Mouse (Mus musculus) midbrain, embryonic 13.5 days (tissue): Measurements from ENCODE around the gene Pradc1. TPM values are rescaled to one million over a fixed set of nuclear protein-coding genes. Genes with fewer than 3 reads are reported as not detected.
A peak's percentile ranks its signal among the peaks of the same experiment; 100 is the strongest.

Experiments used
- ATAC-seq: fragments of 200-750 bp; cut with Nextera tagmentation; 2 replicates; pipeline ENCODE4 v1.8.0; 2017; ENCODE audit warnings: mild to moderate bottlenecking, moderate TSS enrichment, moderate library complexity
- H3K27ac ChIP-seq: fragments of 300-500 bp; sonication (generic); 2 replicates; pipeline ENCODE4 v1.5.1; 2015; ENCODE audit warnings: inconsistent platforms, mild to moderate bottlenecking, moderate library complexity
- H3K27me3 ChIP-seq: fragments of 300-500 bp; sonication (generic); 2 replicates; pipeline ENCODE4 v1.6.1; 2015; ENCODE audit warnings: mild to moderate bottlenecking, inconsistent platforms
- H3K36me3 ChIP-seq: fragments of 300-500 bp; sonication (generic); 2 replicates; pipeline ENCODE4 v1.6.1; 2015; ENCODE audit warnings: mild to moderate bottlenecking, inconsistent platforms
- H3K4me1 ChIP-seq: fragments of 300-500 bp; sonication (generic); replicated peaks from 2 replicates; pipeline ENCODE4 v1.6.1; 2015; ENCODE audit warnings: inconsistent platforms
- H3K4me2 ChIP-seq: fragments of 300-500 bp; sonication (generic); replicated peaks from 2 replicates; pipeline ENCODE4 v1.6.1; 2015; ENCODE audit warnings: moderate library complexity, mild to moderate bottlenecking, inconsistent platforms
- H3K4me3 ChIP-seq: fragments of 300-500 bp; sonication (generic); replicated peaks from 2 replicates; pipeline ENCODE4 v1.5.1; 2015; ENCODE audit warnings: mild to moderate bottlenecking, inconsistent platforms
- H3K9ac ChIP-seq: fragments of 300-500 bp; sonication (generic); replicated peaks from 2 replicates; pipeline ENCODE4 v1.6.1; 2015; ENCODE audit warnings: mild to moderate bottlenecking, inconsistent platforms
- H3K9me3 ChIP-seq: fragments of 300-500 bp; sonication (generic); 2 replicates; pipeline ENCODE4 v1.6.1; 2016; ENCODE audit warnings: mild to moderate bottlenecking, inconsistent platforms
- WGBS: fragments of 180-500 bp; shearing (Covaris S2); methylation state at CpG from one replicate; pipeline ENCODE4 v1.1.7; 2015; 5-methylcytosine and 5-hydroxymethylcytosine counted together
- polyA plus RNA-seq: library from polyadenylated mRNA; unstranded; fragments of >200 nt; fragmentation: Nextera tagmentation; extraction: Ambion mirVana; gene quantifications from 2 replicates; pipeline ENCODE4 v1.2.1, GENCODE M21; 2015

Gene Pradc1
- polyA plus RNA-seq = 21.6 and 24.3 TPM in 2 replicates

DNA sequence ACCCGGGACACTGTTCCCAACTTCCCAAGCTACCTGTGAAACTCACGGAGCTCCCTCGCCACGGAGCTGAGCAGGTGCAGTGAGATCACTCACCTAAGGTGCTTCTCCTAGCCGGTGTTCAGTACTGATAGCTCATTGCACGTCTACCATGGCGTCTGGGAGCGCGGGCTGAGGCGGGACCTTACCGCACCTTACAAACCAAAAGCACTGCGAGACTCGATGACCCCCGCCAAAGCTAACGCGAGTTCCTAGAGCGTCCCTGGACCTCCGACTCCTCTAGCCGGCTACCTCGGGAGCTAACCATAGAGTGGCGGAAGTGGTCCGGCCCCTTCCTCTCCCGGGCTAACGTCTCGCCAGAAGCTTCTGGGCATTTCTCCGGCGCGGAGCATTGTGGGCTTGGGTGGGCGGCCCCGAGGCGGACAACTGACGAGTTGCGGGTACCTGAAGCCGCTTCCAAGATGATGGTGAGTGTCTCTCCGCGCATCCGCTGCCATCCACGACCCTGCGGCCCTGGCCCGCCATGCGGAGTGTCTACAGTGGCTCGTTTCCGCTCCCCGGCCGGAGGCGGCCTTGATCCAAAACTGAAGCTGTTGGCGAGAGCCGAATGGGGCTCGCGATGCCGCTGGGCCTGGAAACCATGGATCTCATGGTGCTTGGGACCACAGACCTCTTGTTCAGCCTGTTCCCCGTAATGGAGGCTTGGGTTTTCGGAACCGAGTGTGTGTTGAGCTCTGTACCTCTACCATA is at the start of gene Pradc1:
Gene Pradc1 (minus strand): TSS at position 307 of the 747 bp plus-strand sequence.
- ATAC-seq = peak; percentile 93
- peak within 1 kb of the TSS; percentile 95 for H3K27ac ChIP-seq

DNA sequence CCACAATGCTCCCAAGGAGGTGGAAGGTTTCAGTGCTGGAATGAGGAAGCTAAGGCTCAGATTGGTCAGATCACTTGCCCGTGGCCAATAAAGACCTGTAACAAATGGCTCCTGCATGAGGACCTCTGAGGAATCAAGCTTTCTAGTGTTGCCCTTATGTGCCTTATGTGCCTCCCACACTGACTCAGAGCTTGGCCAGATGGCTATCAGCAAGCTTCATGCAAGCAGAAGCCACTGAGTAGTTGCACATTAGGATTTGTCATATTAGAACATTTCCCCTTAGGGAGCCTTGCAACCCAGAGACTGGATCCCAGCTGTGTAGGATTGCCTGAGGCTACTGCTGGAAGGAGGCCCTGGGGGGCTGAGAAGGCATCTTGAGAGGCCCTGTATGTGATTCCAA is 48.6 kb upstream of the Pradc1 start:
- H3K27ac ChIP-seq = no peak overlapping the region
- WGBS = 95% methylated on average over 1 of the region's 1 CpGs
- no peak overlapping the region for H3K4me2 ChIP-seq
- no peaks in the 10 kb centered on the region for H3K36me3 ChIP-seq
- no peaks in the 10 kb centered on the region for H3K9me3 ChIP-seq
- H3K4me3 ChIP-seq = no peak overlapping the region
- peaks cover 6% of the 10 kb centered on the region; the same call in 1 of the 2 replicates for H3K27me3 ChIP-seq
- peaks cover 26% of the 10 kb centered on the region for H3K4me1 ChIP-seq
- no peak overlapping the region for H3K9ac ChIP-seq
- ATAC-seq = no peak

More for the DNA sequence above, at the start of gene Pradc1:
- peak within 1 kb of the TSS; percentile 88 for H3K4me2 ChIP-seq
- H3K4me1 ChIP-seq = peaks cover 48% of the 10 kb centered on the region
- H3K9ac ChIP-seq = peak within 1 kb of the TSS; percentile 92
- H3K27me3 ChIP-seq = no peaks in the 10 kb centered on the region
- no peaks in the 10 kb centered on the region for H3K9me3 ChIP-seq
- H3K4me3 ChIP-seq = peak within 1 kb of the TSS; percentile 71
- under 1% methylated on average over 54 of the region's 54 CpGs for WGBS
- H3K36me3 ChIP-seq = peaks cover 7% of the 10 kb centered on the region

DNA sequence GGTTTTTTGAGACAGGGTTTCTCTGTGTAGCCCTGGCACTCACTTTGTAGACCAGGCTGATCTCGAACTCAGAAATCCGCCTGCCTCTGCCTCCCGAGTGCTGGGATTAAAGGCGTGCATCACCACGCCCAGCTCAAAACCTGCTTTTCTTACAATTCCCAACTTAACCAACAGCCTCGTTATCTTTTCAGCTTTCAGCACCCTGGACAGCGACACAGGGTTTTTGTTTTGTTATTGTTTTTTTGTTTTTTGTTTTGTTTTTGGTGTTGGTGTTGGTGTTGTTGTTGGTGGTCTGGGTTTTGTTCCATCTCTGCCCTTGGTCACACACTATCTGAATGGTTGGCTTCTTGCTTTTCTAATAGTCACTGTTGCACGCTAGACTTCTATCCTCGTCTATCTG is 46.4 kb upstream of the Pradc1 start:
- Histone ChIP-seq H3K4me1 (peaks cover 16% of the 10 kb centered on the region), H3K27ac (no peak overlapping the region), H3K27me3 (no peaks in the 10 kb centered on the region), H3K4me3 (no peak overlapping the region), H3K4me2 (no peak overlapping the region), H3K9me3 (no peaks in the 10 kb centered on the region), H3K9ac (no peak overlapping the region), H3K36me3 (no peaks in the 10 kb centered on the region)
- no peak for ATAC-seq
- WGBS = 67% methylated on average over 9 of the region's 9 CpGs

DNA sequence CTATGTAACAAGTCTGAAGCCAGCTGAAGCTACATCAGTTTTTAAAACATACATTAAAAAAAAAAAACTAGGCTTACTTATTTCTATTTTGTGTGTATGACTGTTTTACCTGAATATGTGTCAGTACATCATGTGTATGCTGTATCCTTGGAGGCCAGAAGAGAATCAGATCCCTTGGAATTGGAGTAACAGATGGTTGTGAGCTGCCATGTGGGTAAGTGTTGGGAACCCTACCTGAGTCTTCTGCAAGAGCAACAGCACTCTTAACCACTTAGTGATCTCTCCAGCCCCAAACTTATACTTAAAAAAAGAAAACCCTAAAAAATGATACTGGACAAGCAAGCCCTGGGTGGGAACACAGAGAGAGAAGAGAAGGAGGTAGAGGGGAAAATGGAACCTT is 45.2 kb upstream of the Pradc1 start:
- H3K4me3 ChIP-seq = no peak overlapping the region
- no peak for ATAC-seq
- H3K9ac ChIP-seq = no peak overlapping the region
- peaks cover 9% of the 10 kb centered on the region for H3K4me1 ChIP-seq
- no peaks in the 10 kb centered on the region for H3K27me3 ChIP-seq
- H3K9me3 ChIP-seq = no peaks in the 10 kb centered on the region
- H3K36me3 ChIP-seq = no peaks in the 10 kb centered on the region
- no peak overlapping the region for H3K4me2 ChIP-seq
- H3K27ac ChIP-seq = no peak overlapping the region

DNA sequence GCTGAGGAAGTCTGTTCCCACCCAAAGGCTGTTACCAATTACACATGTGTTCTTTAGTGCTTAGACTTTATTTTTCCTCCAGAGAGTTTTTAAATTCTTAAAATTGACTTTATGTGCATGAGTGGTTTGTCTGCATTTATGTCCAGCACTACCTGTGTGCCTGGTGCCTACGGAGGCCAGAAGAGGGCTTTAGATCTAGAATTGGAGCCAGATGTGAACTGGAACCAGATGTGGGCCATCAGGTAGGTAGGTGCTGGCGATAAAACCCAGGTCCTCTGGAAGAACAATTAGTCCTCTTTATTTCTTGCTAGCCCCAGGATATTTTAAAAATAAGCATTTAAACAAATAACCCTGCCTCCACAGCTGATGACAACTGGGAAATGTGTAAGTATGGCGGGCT is 39.8 kb upstream of the Pradc1 start:
- H3K9ac ChIP-seq = no peak overlapping the region
- no peaks in the 10 kb centered on the region for H3K9me3 ChIP-seq
- H3K4me3 ChIP-seq = no peak overlapping the region
- 95% methylated on average over 3 of the region's 3 CpGs for WGBS
- peaks cover 7% of the 10 kb centered on the region for H3K27me3 ChIP-seq
- no peak for ATAC-seq
- H3K36me3 ChIP-seq = no peaks in the 10 kb centered on the region
- H3K4me2 ChIP-seq = no peak overlapping the region
- peaks cover 15% of the 10 kb centered on the region for H3K4me1 ChIP-seq
- H3K27ac ChIP-seq = no peak overlapping the region

DNA sequence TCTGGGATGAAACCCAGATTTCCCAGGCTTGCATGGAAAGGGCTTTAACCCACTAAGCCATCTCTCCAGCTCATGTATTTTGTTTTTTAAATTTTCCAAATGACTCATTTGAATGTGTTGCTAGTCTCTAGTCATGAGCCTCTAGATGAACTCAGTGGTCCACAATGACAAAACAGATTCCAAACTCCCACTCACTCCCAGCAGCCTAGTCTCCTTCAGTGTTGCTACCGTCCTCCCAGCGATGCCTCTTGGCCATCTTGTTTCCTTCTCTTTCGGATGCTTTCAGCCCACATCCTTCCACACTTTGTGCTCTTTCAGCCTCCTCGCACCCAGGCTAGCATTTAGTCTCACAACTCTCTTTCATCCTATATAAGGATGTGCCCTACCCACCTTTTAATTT is 38.5 kb upstream of the Pradc1 start:
- H3K36me3 ChIP-seq = no peaks in the 10 kb centered on the region
- H3K4me2 ChIP-seq = no peak overlapping the region
- no peak overlapping the region for H3K27ac ChIP-seq
- 86% methylated on average over 4 of the region's 4 CpGs for WGBS
- no peak overlapping the region for H3K4me3 ChIP-seq
- H3K9ac ChIP-seq = no peak overlapping the region
- H3K4me1 ChIP-seq = peaks cover 15% of the 10 kb centered on the region
- no peak for ATAC-seq
- H3K9me3 ChIP-seq = no peaks in the 10 kb centered on the region
- H3K27me3 ChIP-seq = peaks cover 20% of the 10 kb centered on the region

DNA sequence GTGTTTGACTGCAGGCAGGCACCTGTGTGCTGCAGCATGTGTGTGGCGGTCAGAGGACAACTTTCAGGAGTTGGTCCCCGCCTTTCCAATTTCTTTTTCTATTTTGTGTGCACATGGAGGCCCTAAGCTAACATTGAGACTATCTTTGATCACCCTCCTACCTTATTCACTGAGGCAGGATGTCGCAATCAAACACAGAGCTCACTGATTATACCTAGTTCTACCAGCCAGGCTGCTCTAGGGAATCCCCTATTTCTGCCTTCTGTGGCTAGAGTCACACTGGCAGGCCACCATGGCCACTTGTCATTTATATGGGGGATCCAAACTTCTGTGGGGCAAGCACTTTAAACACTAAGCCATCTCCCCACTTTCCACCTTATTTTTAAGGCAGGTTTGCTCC is 37.9 kb upstream of the Pradc1 start:
- 83% methylated on average over 3 of the region's 3 CpGs for WGBS
- no peak overlapping the region for H3K4me2 ChIP-seq
- ATAC-seq = no peak
- H3K27me3 ChIP-seq = peaks cover 26% of the 10 kb centered on the region
- H3K9ac ChIP-seq = no peak overlapping the region
- H3K4me1 ChIP-seq = peaks cover 19% of the 10 kb centered on the region
- no peak overlapping the region for H3K27ac ChIP-seq
- H3K4me3 ChIP-seq = no peak overlapping the region
- H3K9me3 ChIP-seq = no peaks in the 10 kb centered on the region
- no peaks in the 10 kb centered on the region for H3K36me3 ChIP-seq

DNA sequence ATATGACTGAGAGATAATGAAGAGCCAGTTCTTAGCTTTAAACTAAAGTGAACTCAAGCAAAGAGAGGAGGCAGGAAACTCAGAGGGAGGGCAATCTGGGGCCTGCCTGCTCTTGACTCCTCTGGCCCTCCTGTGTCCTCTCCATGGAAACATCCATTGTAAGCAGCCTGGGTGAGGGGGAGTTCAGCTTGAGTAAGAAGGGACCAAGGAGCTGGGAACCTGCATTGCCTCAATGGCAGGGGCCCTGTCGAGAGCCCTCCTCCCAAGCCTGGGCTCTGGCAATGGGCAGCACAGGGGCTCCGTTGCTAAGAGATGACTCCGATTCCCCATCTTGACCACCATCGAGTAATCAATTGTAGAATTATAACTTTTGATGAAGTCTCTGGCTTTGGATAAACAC is 36.7 kb upstream of the Pradc1 start:
- WGBS = 23% methylated on average over 4 of the region's 4 CpGs

DNA sequence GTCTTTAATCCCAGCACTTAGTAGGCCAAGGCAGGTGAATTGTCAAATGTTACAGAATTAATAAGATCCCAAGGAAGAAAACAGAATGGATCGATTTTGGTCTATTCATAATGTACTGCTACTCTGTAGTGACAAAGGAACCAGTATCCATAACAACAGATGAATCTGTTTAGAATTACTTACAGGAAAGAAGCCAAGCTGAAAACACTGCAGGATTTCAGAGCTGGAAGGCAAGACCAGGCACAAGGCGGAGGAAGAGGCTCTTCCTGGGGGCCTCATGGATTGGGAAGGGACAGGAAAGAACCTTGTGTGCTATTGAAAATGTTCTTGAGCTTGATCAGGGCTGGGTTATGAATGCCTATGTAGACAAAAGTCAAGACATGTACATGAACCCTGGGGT is 34.0 kb upstream of the Pradc1 start:
- Histone ChIP-seq H3K4me2 (no peak overlapping the region), H3K27ac (no peak overlapping the region), H3K4me3 (no peak overlapping the region), H3K27me3 (peaks cover 49% of the 10 kb centered on the region), H3K9me3 (no peaks in the 10 kb centered on the region), H3K36me3 (no peaks in the 10 kb centered on the region), H3K9ac (no peak overlapping the region), H3K4me1 (peaks cover 28% of the 10 kb centered on the region)
- 72% methylated on average over 2 of the region's 2 CpGs for WGBS
- ATAC-seq = no peak

More for the DNA sequence above, 36.7 kb upstream of the Pradc1 start:
- H3K27me3 ChIP-seq = peaks cover 38% of the 10 kb centered on the region
- H3K4me1 ChIP-seq = peaks cover 28% of the 10 kb centered on the region
- H3K9me3 ChIP-seq = no peaks in the 10 kb centered on the region
- H3K9ac ChIP-seq = no peak overlapping the region
- H3K4me2 ChIP-seq = no peak overlapping the region
- no peak for ATAC-seq
- H3K4me3 ChIP-seq = no peak overlapping the region
- no peaks in the 10 kb centered on the region for H3K36me3 ChIP-seq
- H3K27ac ChIP-seq = no peak overlapping the region

DNA sequence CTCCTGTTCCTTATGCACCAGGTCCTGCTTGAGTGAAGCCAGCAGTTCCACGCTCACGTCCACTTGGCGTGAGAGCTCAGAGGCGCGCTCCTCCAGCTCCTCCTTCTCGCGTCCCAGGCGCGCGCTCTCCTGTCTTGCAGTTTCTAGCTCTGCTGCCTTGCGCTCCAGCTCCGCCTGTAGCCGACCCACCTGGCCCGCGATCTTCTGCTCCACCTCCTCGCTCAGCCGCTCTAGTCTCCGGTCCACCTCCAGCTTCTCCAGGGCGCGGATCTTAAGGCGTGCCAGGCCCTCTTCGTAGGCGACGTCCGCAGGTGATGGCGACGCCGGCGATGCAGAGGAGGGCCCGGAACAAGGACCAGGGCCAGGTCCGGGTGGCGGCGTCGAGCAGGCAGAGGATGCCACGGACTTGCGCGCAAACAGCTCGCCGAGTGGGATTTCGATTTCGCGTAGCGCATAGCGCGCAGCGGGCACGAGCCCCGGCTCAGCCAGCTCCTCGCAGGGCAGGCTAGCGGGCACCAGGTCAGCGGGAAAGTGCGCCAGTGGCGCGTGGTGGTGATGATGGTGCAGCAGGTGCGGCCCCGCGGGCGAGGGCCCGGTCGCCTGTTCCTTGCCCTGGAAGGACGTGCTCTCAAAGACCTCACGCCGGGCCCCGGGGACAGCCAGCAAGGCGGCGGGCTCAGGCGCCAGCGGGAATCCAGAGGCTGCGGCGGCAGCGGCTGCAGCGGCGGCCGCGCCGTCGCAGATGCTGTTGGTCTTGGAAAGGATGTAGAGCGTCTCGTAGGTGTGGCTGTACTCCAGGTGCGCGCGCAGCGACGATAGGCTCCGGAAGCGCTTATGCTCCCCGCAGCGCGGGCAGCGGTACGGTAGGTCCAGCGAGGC is 32.3 kb upstream of the Pradc1 start:
- H3K27ac ChIP-seq = no peak overlapping the region
- 3% methylated on average over 92 of the region's 92 CpGs for WGBS
- peaks cover 25% of the 10 kb centered on the region for H3K4me1 ChIP-seq
- H3K27me3 ChIP-seq = peaks cover 49% of the 10 kb centered on the region
- no peaks in the 10 kb centered on the region for H3K9me3 ChIP-seq
- peak; percentile 46 for ATAC-seq
- H3K36me3 ChIP-seq = peaks cover 7% of the 10 kb centered on the region
- H3K9ac ChIP-seq = peak overlapping the region; percentile 36
- peak overlapping the region; percentile 54 for H3K4me2 ChIP-seq
- peak overlapping the region; percentile 38 for H3K4me3 ChIP-seq

DNA sequence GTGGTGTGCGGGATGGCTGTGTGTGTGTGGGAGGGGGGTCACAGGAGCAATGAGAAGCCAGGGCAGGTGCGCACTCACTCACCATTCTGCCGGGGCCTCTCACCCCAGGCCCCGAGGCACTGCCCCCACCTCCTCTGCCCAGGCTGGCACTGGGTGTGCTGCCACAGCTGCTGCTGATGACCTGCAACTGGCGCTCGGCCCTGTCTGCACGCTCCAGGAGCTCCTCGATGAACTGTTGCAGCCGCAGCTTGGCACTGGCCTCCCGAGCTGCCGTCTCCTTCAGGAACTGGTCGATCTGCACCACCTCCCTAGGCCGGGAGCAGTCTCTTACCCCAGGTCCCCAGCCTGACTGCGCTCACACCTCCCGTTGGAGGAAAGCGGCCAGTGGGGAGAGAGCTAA is 28.9 kb upstream of the Pradc1 start:
- Histone ChIP-seq H3K9ac (no peak overlapping the region), H3K27ac (no peak overlapping the region), H3K36me3 (peaks cover 21% of the 10 kb centered on the region), H3K4me3 (no peak overlapping the region), H3K4me2 (no peak overlapping the region), H3K27me3 (peaks cover 33% of the 10 kb centered on the region), H3K9me3 (no peaks in the 10 kb centered on the region), H3K4me1 (peaks cover 13% of the 10 kb centered on the region)
- no peak for ATAC-seq
- WGBS = 77% methylated on average over 16 of the region's 16 CpGs

DNA sequence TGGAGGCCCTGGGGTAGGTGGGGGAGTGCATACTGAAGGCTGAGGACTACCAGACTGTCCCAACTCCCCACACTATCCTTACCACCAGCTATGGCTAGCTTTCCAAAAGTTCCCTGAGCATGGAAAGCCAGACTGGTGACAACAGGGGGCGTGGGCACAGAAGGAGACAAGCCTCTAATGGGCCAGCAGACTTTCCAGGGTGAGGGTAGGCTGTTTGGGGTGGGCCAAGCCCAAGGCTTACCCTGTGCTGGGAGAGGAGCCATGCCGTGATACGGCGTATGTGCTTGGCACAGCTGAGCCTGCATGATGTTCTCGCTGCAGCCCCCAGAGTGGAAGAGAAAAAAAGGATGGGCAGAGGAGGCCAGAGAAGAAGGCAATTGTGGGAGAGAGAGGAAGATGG is 28.2 kb upstream of the Pradc1 start:
- Histone ChIP-seq H3K4me1 (peaks cover 12% of the 10 kb centered on the region), H3K27ac (no peak overlapping the region), H3K4me3 (no peak overlapping the region), H3K4me2 (no peak overlapping the region), H3K27me3 (peaks cover 26% of the 10 kb centered on the region), H3K9me3 (no peaks in the 10 kb centered on the region), H3K36me3 (peaks cover 26% of the 10 kb centered on the region), H3K9ac (no peak overlapping the region)
- 82% methylated on average over 5 of the region's 5 CpGs for WGBS
- no peak for ATAC-seq
